Mouse (Mus musculus) bone marrow macrophage, adult 2 months (primary cell): ENCODE data around the gene Myh6.

Source experiments
- CTCF ChIP-seq: IDR thresholded peaks from 2 replicates; pipeline ENCODE4 v1.5.1; 2012; ENCODE audit warnings: low read depth, mild to moderate bottlenecking, low read length, moderate library complexity
- POLR2A ChIP-seq: IDR thresholded peaks from 2 replicates; pipeline ENCODE4 v1.6.1; 2012; ENCODE audit warnings: mild to moderate bottlenecking, low read depth, low read length, borderline replicate concordance

GRCm38 (mm10) chr14:54941024-54941978 is 25.4 kb downstream of the Myh6 start:
- TF ChIP-seq CTCF (no peak), POLR2A (no peak)
